Mouse (Mus musculus) T-cell, adult 2 months (primary cell): ENCODE data around the gene Serhl.
"Not testable (repeated sequence)": the region's sequence is repeated elsewhere in the genome, so short reads cannot be mapped to it uniquely, and the experiment has no call there.

ENCODE experiments used
- DNase-seq: peaks from one replicate; pipeline ENCODE4 v3.0.0; 2022; ENCODE audit warnings: low spot score

Gene Serhl

GRCm38 (mm10) chr15:83089429-83089605 is at the start of gene Serhl:
Serhl (plus strand) TSS chr15:83089506.
- DNase-seq = no peak

DNA sequence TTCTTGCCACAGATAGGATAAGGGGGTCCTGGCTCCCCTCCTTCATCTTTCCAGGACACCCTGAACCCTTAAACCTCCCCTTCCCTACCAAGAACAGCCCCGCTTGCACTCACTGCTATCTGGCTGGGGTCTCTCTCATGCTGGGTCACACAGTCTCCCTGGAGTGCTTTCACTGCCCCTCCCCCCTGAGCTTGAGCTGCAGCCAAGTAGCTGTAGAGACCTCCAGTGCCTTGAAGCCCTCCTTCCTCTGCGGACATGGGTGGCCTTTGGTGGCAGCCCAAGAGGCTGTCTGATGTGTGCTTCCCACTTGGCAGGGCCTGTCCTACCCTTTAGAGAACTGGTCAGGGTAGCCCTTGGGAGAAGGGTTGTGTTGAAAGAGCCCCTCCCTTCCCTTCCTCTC is 49.1 kb upstream of the Serhl start:
- no peak for DNase-seq

- DNase-seq = peak; percentile 70
These were observed 46.5 kb upstream of the Serhl start for GRCm38 (mm10) chr15:83042655-83043361.

GRCm38 (mm10) chr15:83043362-83043708 is 46.0 kb upstream of the Serhl start:
- DNase-seq = no peak

DNA sequence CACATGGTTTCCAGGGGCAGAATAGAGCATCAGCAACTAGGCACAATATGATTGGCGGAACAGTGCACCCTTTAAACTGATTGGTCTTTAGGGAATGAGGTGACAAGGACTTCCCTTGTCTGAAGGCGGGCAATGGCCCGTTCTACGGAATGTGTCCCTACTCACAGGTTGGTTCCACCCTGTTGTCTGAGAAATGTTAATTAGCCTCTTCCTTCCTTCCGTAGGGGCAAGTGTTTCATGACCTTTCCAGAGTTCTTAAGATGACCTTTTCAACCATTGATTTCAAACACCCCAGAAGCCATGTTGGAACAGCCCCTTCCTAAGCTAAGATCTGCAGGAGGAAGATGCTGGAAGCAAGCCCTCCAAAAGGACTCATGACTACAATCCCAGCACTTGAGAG is 43.7 kb upstream of the Serhl start:
- not testable (repeated sequence) for DNase-seq

DNA sequence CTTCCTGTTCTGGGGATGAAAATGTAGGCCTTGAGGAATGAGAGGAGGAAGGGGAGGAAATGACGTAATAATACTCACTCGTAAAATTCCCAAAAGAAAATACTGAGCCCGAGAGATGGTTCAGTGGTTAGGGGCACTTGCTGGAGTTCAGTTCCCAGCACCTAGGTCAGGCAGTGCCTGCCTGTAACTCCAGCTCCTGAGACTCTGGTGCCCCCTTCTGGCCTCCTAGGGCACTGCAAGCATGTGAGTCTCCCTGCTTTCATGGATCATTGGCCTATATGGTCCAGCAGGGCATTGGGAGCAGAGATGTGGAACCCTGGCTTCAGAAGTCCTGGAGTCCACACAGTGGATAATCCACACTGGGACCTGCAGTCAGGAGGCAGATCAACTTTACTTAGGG is 43.0 kb upstream of the Serhl start:
- no peak for DNase-seq

DNA sequence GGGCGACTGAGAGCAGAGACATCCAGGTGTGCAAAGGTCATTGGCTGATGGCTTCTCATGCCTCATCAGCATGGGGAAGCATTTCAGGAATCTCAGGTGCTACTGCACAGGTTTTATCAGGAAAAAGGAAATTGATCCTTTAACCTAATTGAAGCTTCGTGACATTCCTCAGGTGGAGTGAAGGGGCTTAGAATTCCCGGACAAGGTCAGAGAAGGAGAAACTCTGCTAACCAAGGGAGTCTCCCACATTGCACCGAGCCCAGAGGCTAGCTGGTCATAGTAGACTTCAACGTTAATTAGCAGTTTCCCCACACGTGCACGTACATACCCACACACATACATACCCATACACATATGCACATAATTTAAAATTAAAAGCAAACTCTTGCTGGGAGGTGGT is 42.6 kb upstream of the Serhl start:
- DNase-seq = no peak

DNA sequence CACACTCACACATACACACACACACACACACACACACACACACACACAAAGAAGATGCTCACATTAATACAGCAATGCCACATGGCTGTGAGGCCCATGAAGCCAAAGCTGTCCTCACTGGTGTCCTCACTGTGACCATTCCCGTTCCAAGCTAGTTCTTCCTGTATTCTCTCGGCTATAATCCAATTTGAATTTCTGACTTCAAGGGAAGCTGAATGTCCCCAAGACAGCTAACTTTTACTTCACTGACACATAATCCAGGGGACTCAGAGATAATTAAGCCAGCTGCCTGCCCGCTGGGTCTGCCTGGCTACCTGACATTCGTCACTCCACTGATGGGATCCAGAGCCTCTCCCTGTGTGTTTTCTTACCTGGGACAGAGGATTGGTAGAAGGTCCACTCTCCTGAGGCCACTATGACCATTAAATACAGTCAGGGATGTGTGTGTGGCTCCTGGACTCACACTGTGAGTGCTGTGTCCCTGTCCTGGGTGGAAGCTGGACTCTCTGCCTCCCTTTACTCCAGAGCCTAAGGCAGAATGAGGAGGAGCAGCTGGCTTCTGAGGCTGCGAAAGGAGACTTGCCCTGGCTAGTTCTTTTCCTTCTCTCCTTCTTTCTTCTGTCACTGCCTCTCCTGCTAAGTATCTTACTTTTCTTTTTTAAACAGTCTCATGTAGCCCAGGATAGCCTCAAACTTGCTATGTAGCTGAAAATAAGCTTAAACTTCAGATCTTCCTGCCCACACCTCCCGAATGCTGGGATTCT is 36.8 kb upstream of the Serhl start:
- DNase-seq = no peak

DNA sequence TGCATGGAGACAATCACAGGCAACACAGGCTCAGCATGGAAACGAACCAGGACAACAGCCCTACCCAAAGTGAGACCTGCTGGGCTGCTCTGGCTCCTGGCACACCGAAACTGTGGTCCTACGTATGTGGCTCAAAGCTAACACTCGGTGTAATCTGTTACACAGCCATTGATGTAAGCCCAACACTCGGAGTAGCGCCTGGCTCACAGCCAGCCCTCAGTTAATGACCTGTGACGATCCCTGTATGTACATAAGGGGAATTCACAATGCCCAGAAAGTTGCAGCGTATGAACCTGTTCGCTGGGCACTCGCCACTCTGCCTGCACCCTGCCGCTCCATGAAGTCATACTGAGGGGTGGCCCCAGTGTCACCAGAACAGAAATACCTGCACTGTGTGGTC is 36.0 kb upstream of the Serhl start:
- no peak for DNase-seq

- no peak for DNase-seq
These were observed 33.7 kb upstream of the Serhl start for GRCm38 (mm10) chr15:83055569-83055968.

DNA sequence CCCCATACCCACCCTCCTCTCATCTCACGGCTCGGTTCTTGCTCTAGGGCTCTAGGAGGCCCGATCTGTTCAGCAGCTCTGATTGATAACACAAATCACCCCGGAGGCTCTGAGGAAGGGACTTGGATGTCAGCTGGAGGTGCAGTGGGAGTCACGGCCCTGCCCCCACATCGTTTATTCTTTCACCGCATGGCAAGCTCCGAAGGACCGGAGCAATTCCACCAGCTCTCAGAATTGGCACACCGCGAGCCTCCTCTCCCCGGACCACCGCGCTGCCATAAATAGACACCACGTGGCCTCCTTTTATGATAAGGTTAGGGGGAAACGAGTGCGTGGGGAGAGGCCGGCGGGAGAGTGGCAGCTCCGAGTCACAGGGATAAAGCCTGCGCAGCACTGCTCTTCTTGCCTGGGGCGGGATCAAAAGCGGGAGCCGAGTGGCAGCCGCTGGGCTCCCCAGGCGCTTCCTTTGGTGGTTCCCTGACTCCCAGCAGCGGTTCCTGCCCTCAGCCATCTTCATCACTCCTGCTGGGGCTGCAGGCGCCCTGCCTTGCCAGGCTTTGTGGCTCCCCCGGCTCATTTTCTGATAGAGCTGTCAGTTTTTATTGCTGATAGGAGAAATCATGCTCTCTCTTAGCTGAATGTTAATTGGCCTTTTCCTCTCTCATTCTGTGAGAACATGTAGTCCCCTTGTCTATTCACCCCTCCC is 32.8 kb upstream of the Serhl start:
- no peak for DNase-seq

DNA sequence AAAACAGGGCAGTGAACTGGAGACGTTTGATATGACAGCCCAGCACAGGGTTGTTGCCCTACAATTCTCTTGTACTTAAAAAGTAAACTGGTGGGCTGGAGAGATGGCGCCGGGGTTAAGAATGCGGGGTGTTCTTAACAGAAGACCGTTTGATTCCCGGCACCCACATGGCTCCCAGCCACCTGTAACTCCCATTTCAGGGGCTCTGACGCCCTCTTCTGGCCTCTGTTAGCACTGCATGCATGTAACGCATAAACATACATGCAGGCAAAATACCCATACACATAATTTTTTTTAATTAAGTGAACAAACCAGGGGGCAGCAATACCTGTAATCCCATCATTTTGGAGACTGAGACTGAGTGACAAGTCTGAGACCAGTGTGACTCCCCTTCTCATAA is 31.8 kb upstream of the Serhl start:
- DNase-seq = no peak

DNA sequence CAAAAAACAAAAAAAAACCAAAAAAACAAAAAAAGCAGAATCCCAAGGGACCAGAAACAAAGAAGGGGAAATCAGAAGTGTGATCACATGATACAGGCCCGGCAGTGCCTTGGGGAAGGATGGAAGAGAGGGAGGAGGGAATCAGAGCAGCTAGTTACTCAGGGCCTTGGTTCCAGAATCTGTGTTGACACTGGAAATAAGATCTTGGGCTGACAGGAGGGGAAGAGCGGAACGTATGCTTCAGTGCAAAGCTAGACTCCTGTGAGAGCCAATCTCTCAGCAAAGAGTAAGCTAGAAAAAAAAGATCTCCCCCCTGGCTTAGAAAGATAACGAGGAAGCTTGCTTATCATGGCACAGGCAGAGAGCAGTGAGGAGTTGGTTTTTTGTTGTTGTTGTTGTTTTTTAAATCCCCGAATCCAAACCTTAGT is 30.1 kb upstream of the Serhl start:
- no peak for DNase-seq

DNA sequence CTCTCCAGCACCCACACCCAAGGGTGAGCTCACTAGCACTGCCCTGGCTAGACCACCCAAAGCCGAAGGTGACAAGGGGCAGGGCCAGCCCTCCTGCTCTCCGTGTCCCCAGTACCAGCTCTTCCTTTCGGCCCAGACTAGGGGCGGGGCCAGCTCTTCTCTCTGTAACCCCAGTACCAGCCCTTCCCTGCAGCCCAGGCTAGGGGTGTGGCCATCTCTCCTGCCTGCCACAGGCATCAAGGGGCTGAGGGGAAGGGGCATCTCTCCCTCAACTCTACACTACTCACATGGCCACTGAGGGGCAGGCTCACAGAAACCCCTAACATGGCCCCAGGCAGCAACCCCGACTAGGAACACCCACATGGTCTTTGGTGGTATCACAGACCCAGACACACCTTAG is 27.6 kb upstream of the Serhl start:
- no peak for DNase-seq

GRCm38 (mm10) chr15:83062582-83062981 is 26.7 kb upstream of the Serhl start:
- DNase-seq = not testable (repeated sequence)

GRCm38 (mm10) chr15:83065543-83065942 is 23.8 kb upstream of the Serhl start:
- no peak for DNase-seq

DNA sequence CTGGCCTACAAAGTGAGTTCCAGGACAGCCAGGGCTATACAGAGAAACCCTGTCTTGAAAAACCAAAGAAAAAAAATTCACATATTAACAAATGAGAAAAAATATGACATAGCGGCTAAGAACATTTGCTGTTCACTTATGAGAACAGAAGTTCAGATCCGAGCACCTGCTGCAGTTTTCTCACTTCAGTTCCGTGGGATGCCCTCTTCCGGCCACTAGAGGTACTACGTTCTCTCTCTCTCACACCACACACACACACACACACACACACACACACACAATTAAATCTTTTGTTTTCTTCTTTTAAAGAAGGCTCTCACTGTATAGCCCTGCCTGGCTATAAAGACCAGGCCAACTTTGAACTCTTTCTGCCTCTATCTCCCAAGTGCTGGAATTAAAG is 21.0 kb upstream of the Serhl start:
- DNase-seq = no peak

DNA sequence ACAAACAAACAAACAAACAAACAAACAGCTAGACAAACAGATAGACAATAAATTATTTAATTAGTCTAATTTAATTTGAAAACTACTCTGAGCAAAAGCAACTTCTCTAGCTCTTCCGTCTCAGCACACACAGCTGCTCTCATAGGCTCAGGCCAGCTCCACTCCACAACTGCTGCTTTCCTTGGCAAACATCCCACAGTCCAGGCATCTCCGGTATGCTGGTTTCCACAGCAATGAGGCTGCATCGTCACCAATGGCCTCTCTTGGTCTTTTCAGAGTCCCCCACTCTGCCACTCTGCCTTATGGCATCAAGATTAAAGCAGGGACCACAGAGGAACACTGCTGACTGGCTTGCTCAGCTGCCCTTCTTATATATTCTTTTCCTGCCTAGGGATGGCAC is 18.4 kb upstream of the Serhl start:
- no peak for DNase-seq

DNA sequence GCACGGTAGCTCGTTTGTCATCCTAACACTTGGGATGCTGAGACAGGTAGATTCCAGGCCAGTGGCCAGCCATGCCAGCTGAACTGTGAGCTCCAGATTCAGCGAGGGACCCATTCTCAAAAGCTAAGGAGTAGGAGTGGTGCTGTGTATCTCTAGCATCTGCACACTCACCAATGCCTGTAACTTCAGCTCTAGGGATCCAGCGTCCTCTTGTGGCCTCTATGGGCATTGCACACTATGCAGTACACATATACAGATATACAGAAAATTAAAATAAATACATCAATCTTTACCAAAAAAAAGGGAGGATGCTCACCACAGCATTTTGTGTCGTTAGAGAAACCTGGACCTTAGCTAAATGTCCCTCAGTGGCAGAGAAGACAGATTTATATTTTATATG is 17.6 kb upstream of the Serhl start:
- no peak for DNase-seq

- DNase-seq = no peak
These were observed 15.1 kb upstream of the Serhl start for GRCm38 (mm10) chr15:83074179-83074578.

GRCm38 (mm10) chr15:83075607-83076525 is 13.4 kb upstream of the Serhl start:
- DNase-seq = peak; percentile 85

- DNase-seq = no peak
These were observed 5.8 kb upstream of the Serhl start for GRCm38 (mm10) chr15:83083530-83083929.
